Mouse (Mus musculus): Measurements from ENCODE around the gene Sucla2.

The Sucla2 gene

DNA sequence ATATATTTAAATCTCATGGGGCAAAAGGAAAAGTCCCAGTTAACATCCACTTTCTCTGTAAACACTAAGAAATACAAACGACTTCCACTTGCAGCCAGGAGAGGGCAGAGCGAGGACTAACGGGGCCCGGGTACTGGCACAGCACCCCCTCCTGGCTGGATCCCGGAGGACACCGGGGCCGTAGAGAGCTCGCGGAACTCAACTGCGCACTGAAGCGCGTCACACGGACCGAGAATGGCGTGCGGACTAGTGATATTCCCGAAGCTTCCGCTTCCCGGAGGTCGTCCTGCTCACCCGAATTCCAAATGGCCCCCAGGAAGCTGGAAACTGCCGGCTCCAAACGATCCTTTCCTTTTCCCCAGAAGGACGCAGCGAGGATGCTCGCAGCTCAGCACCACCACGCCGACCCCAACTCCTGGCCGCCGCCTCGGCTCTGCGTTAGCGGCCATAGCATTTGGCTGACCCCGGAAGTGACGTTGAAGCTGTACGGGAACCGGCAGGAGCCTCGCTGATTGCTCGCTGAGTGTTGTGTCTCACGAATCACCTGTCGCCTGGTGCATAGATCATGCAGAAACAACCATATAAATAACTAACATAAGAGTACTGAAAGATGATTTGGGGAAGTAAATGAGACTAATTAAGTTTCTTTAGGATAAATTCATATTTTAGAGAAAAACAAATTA lies at the start of gene Sucla2:
Sucla2 (plus strand) TSS at position 554 of the 683 bp plus-strand sequence.
- peak; percentile 97 for DNase-seq (ENCODE audit: low spot score)

DNA sequence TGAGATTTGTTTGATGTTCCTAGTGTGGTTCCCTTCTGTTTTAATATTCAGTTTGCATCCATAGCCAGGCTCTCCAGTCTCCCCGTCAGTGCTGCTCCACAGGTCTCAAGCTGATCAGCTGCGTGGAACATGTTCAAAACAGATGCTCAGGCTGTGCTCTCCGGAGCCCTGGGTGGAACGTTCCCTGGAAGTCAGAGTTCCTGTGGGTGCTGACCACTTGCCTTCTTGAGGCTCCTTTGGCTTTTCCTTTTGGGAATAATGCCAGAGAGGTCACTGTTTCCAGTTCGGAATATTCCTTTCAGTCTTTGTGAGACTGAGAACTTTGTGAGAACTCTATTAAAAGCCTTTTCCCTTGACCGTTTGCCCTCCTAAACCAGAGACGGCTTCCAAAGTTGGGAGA lies 49.6 kb upstream of the Sucla2 start:
- DNase-seq (ENCODE audit: low spot score) = no peak

DNA sequence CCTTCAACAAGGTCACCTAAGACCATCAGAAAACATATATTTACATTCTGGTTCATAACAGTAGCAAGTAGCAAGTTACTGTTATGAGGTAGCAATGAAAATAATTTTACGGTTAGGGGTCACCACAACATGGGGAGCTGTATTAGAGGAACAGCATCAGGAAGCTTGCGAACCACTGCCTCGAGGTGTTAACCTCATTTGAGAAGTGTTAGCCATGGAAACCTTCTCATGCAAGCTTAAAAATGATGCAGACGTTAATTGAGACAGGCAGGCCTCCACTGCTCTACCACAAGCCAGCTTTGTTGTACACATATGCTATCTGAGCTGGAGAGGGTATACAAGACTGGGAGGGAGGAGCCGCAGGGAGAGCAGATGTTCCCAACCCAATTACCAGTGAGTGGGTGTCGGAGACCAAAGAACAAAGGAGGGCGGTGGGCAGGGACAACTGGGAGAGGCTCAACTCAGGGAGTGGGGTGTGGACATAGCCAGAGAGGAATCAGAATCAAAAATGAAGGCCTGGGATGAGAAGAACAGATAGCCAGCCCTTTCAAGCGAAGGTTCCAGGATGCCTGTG lies 48.7 kb upstream of the Sucla2 start:
- DNase-seq (ENCODE audit: low spot score) = peak; percentile 70

DNA sequence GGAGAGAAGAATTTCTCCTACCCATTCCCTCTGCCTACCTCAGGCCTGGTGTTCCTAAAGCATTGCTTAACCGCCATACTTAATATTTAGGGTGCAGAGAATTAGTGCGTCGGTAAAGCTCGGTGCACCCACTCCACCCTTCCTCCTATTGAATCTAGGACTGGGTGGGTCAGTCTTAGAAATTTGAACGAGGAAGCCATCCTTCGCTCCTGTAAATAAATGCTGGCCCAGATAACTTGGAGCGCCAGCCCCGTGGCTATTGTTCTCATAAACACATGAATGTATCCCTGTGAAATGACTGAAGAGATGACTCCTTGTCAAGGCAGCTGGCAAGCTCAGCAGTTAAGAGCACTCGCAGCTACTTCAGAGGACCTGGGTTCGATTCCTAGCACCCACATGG lies 48.0 kb upstream of the Sucla2 start:
- DNase-seq (ENCODE audit: low spot score) = no peak

DNA sequence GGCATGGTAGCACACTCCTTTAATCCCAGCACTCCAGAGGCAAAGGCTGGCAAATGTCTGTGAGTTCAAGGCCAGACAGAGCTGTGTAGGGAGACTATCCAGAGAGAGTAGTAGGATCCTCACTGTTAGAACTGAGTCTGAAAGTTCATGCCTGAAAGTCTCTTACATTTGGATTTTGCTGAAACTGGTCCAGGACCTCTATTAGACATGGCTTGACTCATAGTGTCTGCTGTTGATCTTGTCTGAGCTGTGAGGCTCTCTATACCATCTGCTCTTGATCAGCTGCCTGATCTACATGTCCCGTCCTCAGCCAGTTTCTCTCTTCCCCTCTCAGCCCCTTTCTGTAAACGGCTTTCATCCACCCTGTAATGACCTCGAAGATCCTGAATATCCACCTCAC lies 46.8 kb upstream of the Sucla2 start:
- DNase-seq (ENCODE audit: low spot score) = no peak

DNA sequence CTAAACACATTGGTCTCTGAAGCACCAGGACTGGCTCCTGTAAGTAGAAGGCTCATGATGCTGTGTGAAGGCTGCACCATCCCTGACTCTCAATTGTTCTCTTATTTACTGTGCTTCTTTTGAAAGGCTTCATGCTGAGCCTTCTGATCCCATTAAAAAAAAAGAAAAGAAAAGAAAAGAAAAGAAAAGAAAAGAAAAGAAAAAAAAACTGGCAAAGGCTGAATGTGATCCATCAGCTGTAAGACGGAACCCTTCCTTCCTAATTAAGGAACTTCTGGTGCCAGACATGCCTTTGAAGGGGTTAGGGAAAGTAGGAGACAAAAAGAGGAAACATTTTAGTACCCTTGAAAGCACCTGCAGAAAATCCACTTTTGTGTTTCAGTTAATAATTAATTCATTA lies 45.3 kb upstream of the Sucla2 start:
- DNase-seq (ENCODE audit: low spot score) = no peak

DNA sequence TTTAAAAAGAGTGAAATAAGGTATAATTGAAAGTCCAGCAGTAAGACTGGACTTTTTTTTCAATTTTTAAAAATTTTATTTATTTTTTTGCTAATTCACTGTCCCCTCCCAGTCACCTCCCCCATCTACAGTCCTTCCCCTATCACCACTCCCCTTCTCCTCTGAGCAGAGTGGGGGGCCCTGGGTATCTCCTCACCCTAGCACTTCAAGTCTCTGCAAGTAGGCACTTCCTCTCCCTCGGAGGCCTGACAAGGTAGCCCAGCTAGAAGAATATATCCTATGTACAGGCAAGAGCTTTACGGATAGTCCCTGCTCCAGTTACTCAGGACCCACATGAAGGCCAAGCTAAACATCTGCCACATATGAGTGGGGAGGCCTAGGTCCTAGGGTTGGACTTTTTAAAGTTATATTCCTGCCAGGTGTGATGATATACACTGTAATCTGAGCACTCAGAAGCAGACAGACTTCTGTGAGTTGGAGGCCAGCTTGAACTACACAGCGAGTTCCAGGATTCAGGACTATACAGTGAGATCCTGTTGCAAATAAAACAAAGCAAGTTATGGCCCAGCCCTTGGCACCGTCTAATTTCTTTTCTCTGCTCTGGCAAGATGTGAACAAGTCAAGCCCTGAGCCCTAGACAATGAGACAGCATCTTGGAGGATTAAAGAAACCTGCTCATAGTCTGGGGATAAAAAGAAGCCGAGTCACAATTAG lies 41.4 kb upstream of the Sucla2 start:
- no peak for DNase-seq (ENCODE audit: low spot score)

DNA sequence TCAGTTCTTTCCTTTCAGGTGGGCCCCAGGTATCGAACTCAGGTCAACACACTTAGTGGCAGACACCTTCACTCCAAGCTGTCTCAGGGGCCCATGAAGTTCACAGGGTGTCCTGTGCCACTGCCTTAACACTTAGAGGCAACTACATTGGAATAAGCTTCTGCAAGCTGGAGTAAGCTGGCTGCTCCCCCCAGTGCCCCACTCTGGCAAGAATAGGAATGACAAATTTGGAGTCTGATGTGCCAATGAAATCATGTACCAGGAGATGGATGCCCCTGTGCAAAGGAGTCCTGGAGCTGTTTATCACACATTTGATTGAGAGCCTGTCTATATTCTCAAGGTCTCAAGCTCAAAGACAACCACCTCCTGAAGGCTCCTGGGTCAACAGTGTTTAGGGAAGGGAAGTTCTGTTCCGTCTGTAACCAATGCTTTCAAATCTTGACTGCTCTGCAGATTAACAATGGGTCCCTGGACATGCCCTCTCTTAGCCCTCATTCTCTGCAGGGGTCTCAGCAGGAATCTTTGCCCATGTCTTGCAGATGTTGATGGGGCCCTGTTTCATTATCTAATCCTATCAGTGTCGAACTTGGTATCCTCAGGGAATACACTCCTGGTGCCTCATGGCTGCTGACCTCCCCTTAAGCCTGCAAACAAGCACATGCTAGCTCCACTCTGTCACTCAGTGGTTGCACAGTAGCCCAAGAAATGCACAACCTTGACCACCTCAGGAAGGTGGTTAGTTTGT lies 40.6 kb upstream of the Sucla2 start:
- DNase-seq (ENCODE audit: low spot score) = no peak

DNA sequence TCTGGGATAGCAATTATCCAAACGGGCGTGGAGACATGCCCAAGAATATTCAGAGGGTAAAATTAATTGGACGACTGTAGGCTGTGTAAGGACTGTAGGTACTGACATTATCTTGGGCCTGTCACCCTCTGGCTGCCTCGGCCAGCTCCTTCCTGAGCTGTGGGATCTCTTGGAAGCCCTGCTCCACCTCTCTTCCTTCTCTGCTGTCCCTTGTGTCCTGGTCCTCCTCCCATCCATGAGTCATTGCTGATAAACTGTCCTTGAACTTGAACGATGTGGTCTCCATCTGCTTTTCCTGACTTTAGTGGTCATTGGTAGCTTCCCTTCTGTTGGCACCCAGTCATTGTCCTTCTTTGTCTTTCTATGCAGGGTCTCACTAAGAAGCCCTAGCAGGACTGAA lies 38.5 kb upstream of the Sucla2 start:
- no peak for DNase-seq (ENCODE audit: low spot score)

DNA sequence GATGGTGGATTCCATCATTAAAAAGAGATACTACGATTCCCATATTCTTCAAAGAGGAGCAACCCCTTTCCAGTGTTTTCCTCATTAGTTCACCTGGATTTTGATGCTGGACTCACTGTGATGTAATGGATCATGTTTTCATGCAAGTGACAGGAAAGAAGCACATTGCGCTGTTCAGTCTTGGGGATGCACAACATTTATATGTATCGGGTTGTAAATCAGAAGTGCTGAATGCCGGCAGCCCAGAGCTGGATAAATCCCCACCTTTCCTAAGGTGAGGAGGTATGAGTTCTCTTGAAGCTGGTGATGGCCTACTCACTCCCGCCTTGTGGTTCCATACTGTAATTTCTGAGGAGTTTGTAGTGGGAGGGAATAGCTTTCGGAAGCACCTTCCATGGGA lies 31.8 kb upstream of the Sucla2 start:
- no peak for DNase-seq (ENCODE audit: low spot score)

DNA sequence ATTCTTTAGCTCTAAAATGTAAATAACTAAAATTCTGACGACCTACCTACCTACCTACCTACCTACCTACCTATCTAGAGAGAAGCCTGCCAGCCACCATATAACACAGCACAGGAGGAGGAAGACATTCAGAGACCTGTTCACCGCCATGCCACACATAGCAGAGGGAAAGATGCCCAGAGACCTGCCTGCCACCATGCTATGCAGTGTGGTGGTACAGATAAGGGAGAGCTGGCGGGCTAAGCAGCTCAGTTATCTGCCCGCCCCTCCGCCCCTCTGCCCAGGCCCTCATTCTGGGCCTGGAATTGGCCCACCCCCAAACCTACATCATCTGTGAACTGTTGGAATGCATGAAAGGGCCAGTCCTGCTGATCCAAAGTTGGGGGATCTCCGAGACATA lies 31.0 kb upstream of the Sucla2 start:
- no peak for DNase-seq (ENCODE audit: low spot score)

DNA sequence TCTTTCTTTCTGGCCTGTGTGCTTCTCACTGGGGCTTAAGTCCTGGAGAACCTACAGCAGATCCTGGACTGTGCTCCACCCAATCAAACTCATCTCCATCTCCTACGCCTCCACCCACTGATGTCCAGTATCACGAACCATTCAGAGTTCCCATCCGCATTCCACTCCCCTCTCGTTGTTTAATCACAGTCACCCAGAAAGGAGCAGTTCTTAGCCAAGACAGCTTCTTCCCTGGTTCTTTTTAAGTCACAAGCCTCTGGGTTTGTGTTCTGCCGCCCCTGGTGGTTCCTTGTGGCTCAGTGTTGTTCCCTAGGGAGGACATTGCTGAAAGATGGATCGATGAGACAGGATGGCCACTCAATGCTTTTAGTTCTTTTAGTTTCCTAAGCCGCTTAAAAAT lies 29.4 kb upstream of the Sucla2 start:
- DNase-seq (ENCODE audit: low spot score) = no peak

DNA sequence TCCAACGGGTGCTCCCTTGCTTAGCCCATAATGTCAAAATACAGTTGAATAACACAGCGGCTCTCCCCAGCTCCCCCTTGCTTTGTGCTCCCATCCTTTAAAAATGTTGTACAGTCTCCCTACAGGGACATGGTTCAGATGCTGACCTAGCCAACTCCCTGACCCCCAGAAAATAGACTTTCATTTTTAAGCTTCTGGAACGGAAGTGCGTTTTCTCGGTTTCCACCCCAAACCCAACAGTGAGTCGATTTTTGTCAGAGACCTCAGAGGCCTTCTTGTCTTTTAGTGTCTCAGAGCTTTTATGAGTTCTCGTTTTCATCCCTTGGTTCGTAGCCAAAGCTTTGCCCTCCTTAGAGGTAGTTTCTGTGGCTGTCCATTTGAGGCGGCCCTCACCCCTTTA lies 23.8 kb upstream of the Sucla2 start:
- DNase-seq (ENCODE audit: low spot score) = no peak

DNA sequence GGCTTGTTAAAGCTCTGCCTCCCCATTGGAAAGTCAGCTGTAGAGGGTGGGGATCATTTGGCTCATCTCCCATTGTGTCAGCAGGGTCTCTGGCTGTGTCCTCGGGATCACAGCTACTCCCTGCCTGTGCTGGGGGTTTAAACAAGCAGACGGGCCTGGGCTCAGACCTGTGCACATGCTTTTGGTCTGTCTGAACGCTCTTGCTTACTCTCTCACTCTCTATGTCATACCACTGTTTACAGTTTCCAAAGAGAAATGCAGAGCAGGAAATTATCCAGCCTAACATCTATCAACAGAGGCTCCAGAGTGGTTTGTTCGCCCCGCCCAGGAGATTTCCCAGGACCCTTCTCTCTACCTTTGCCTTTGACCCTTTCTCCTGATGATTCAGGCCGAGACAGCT lies 23.4 kb upstream of the Sucla2 start:
- no peak for DNase-seq (ENCODE audit: low spot score)

DNA sequence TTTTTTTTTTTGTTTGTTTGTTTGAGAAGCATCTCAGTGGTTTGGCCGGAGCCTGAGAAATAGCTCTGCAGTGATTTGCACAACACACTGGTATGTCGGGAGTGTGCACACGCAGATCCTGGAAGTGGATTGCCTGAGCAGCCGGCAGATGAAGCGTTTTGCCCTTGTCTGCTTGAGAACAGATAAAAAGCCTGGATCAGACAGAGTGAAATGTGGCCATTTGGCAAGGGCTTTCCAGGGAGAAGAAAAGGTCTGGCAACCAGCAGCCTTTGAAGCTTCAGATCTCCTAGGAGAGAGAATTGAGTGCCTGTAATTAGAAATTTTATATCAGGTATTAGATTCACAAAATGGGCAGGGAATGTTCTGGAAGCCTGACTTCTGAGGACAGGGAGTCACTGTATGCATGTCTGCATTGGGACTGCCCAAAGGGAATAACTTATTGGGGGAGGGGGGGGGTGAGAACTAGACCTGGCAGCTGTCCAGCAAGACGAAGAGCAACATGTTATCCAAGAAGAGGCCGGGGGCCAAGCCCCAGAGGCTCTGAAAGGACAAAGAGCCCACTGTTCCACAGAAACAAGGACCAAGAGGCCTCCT lies 22.4 kb upstream of the Sucla2 start:
- DNase-seq (ENCODE audit: low spot score) = no peak

DNA sequence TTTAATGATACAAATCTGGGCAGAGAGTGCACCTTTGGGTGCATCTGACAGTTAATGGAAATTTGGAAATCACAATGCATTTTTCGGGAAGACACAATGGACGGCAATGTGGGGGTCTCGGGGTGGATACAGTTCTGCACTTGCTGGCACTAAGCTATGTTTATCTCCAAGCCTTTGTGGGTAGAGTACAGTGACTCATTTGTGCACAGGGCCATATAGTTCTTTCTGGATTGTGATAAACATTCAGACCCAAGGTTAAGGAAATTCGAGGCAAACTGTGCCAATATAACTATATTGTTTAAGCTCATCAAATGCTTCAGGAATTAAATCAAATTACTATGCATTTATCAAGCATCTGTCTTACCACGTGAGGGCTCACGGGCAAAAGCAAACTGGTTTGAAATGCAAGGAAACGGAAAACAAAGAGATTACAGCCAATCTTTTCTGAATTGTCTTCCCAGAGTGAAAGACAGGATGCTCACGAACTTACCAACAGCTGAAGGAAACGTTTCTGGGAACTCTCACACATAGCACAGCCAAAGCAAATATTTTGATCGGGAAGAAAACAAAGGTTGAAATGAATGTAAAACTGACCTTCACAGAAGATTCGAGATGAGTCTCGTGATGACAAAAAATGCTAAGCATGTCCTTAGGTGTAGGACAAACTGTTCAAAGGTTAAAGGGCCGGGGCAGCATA lies 21.7 kb upstream of the Sucla2 start:
- no peak for DNase-seq (ENCODE audit: low spot score)

DNA sequence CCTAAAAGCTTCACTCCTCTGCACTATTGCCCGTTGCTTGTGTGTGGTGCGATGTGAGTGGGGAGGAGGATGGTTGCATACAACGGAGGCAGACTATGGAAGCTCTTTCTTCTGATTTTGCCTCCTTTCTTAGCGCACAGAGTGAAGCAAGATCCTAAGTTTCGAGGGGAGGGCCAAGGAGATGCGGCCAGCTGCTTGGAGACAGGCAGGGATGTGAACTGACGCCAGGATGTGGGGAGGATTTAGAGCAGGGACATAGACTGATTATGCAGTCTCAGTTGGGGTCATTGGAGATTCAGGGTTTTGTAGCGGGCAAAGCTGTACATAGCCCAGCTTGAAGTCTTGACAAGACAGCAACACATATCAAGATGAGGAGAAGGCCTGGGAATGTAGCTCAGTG lies 18.8 kb upstream of the Sucla2 start:
- DNase-seq (ENCODE audit: low spot score) = no peak

DNA sequence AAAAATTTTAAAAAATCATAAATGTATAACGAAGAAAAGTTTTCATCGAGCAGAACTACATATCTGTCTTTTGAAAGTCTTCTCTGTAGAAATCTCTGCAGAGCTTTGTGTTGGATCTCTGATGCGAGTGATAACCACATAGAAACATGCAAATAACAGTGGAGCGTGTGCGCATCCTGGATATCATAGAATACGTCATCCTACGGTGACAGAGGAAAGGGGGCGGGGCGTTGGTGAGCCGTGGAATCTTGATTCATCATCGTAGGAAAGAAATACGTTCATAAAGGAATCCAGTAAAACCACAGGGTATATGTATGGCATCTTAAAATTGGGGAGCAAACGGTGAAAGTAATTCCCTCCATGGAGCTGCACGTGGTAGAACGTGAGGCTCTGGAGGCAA lies 17.9 kb upstream of the Sucla2 start:
- DNase-seq (ENCODE audit: low spot score) = no peak

DNA sequence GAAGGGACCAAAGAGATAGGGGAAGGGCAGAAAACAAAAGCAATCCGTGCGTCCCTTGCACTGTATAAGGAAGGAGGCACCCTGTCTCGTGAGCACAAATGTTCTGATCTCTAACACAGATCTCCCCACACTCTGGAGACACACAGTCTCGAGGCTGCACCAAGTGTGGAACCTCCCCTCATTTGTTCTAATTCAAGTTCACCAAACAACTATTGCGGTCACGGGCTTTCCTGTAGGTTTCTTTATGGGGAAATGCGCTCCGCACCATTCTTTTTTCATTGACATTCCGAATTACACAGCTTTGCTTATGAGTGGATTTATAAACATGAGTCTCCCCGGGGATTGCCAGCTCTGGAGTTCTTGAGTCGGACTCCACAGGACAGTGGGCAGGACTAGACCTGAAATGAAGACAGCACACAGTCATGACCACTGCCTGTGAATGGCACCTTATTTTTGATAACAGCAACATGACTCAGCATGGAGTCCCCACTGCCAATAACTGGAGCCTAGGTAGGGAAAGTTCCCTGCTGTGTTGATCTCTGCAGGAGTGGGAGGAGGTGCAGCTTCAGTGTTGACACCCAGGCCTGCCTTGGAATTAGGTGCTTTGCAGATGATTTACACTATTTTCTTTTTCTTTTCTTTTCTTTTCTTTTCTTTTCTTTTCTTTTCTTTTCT lies 17.3 kb upstream of the Sucla2 start:
- no peak for DNase-seq (ENCODE audit: low spot score)

DNA sequence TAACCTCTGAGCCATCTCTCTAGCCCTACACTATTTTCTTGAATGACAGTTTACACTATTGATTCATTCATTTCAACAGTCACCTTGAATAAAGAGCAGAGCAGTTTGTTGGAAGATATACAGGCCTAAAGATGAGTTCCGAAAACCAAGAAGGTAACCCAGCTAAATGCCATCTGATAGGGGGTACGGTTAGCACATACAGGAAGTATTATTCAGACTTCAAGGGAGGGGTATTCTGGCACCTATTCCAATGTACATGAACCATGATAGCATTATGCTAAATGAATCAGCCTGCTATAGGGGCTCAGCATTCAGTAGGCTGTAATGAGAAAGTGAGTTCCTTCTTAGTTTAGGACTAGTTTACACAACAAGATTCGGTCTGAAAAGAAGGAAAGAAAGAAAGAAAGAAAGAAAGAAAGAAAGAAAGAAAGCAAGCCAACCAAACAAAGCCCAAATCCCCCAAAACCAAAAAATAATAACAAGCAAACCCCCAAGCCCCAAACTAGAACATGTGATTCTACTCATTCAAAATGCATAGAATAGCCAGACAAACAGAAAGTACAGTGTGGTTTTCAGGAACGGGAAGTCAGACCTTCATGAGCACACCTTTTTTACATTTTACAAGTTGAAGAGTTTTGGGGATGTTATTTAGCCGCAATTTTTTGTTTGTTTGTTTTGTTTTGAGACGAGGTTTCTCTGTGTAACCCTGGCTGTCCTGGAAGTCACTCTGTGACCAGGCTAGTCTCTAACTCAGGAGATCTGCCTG lies 16.3 kb upstream of the Sucla2 start:
- no peak for DNase-seq (ENCODE audit: low spot score)

All from retina, embryonic 14.5 days (tissue).